Mouse (Mus musculus): ENCODE data around the gene Galntl6. TPM values are rescaled to one million over a fixed set of nuclear protein-coding genes. Genes with fewer than 3 reads are reported as not detected.
"Not testable (repeated sequence)": the region's sequence is repeated elsewhere in the genome, so short reads cannot be mapped to it uniquely, and the experiment has no call there.

Gene Galntl6
- polyA plus RNA-seq, 1 experiment from 2014 or later, result 15.9 TPM

GRCm38 (mm10) chr8:58534631-58535030 lies 377.8 kb downstream of the Galntl6 start:
- Histone ChIP-seq H3K9me3 (ENCODE audit: control insufficient read depth, low read length) (no peaks in the 10 kb centered on the region), H3K9ac (replicated peaks; ENCODE audit: low read depth, low read length) (no peak overlapping the region), H3K36me3 (ENCODE audit: control insufficient read depth, insufficient read depth) (no peaks in the 10 kb centered on the region), H3K4me2 (ENCODE audit: low read length) (no peak overlapping the region), H3K27me3 (replicated peaks; ENCODE audit: control insufficient read depth, insufficient read depth, low read length) (no peaks in the 10 kb centered on the region), H3K4me3 (replicated peaks; ENCODE audit: low read length) (no peak overlapping the region), H3K4me1 (replicated peaks; ENCODE audit: control insufficient read depth, insufficient read depth, low read length) (no peaks in the 10 kb centered on the region), H3K27ac (ENCODE audit: low read length) (no peak overlapping the region)
- ATAC-seq, result no peak

GRCm38 (mm10) chr8:58523443-58523842 lies 389.0 kb downstream of the Galntl6 start:
- Histone ChIP-seq H3K9me3 (ENCODE audit: control insufficient read depth, low read length) (no peaks in the 10 kb centered on the region), H3K4me3 (replicated peaks; ENCODE audit: low read length) (no peak overlapping the region), H3K27me3 (replicated peaks; ENCODE audit: control insufficient read depth, insufficient read depth, low read length) (no peaks in the 10 kb centered on the region), H3K36me3 (ENCODE audit: control insufficient read depth, insufficient read depth) (no peaks in the 10 kb centered on the region), H3K4me2 (ENCODE audit: low read length) (no peak overlapping the region), H3K4me1 (replicated peaks; ENCODE audit: control insufficient read depth, insufficient read depth, low read length) (no peaks in the 10 kb centered on the region), H3K9ac (replicated peaks; ENCODE audit: low read depth, low read length) (no peak overlapping the region), H3K27ac (ENCODE audit: low read length) (no peak overlapping the region)
- 39% methylated on average over 1 of the region's 1 CpGs for WGBS
- no peak for ATAC-seq

- Histone ChIP-seq H3K9me3 (ENCODE audit: control insufficient read depth, low read length) (no peaks in the 10 kb centered on the region), H3K9ac (replicated peaks; ENCODE audit: low read depth, low read length) (no peak overlapping the region), H3K4me1 (replicated peaks; ENCODE audit: control insufficient read depth, insufficient read depth, low read length) (no peaks in the 10 kb centered on the region), H3K27me3 (replicated peaks; ENCODE audit: control insufficient read depth, insufficient read depth, low read length) (no peaks in the 10 kb centered on the region), H3K36me3 (ENCODE audit: control insufficient read depth, insufficient read depth) (no peaks in the 10 kb centered on the region), H3K4me2 (ENCODE audit: low read length) (no peak overlapping the region), H3K27ac (ENCODE audit: low read length) (no peak overlapping the region), H3K4me3 (replicated peaks; ENCODE audit: low read length) (no peak overlapping the region)
- peak; percentile 55; the same call in 1 of the 2 replicates for ATAC-seq
Measured at GRCm38 (mm10) chr8:58521932-58522331, 390.5 kb downstream of the Galntl6 start.

GRCm38 (mm10) chr8:58510516-58510915 lies 401.9 kb downstream of the Galntl6 start:
- no peak overlapping the region for H3K4me3 ChIP-seq (replicated peaks; ENCODE audit: low read length)
- no peak overlapping the region for H3K27ac ChIP-seq (ENCODE audit: low read length)
- no peak for ATAC-seq
- no peak overlapping the region for H3K4me2 ChIP-seq (ENCODE audit: low read length)
- H3K4me1 ChIP-seq (replicated peaks; ENCODE audit: control insufficient read depth, insufficient read depth, low read length), result no peaks in the 10 kb centered on the region
- no peaks in the 10 kb centered on the region for H3K9me3 ChIP-seq (ENCODE audit: control insufficient read depth, low read length)
- no peak overlapping the region for H3K9ac ChIP-seq (replicated peaks; ENCODE audit: low read depth, low read length)
- no peaks in the 10 kb centered on the region for H3K36me3 ChIP-seq (ENCODE audit: control insufficient read depth, insufficient read depth)
- no peaks in the 10 kb centered on the region for H3K27me3 ChIP-seq (replicated peaks; ENCODE audit: control insufficient read depth, insufficient read depth, low read length)

GRCm38 (mm10) chr8:58509051-58509450 lies 403.4 kb downstream of the Galntl6 start:
- H3K27me3 ChIP-seq (replicated peaks; ENCODE audit: control insufficient read depth, insufficient read depth, low read length), result no peaks in the 10 kb centered on the region
- no peak overlapping the region for H3K9ac ChIP-seq (replicated peaks; ENCODE audit: low read depth, low read length)
- H3K27ac ChIP-seq (ENCODE audit: low read length), result no peak overlapping the region
- H3K36me3 ChIP-seq (ENCODE audit: control insufficient read depth, insufficient read depth), result no peaks in the 10 kb centered on the region
- no peaks in the 10 kb centered on the region for H3K9me3 ChIP-seq (ENCODE audit: control insufficient read depth, low read length)
- no peak for ATAC-seq
- no peak overlapping the region for H3K4me2 ChIP-seq (ENCODE audit: low read length)
- 60% methylated on average over 1 of the region's 1 CpGs for WGBS
- no peak overlapping the region for H3K4me3 ChIP-seq (replicated peaks; ENCODE audit: low read length)
- no peaks in the 10 kb centered on the region for H3K4me1 ChIP-seq (replicated peaks; ENCODE audit: control insufficient read depth, insufficient read depth, low read length)

- H3K36me3 ChIP-seq (ENCODE audit: control insufficient read depth, insufficient read depth), result no peaks in the 10 kb centered on the region
- no peaks in the 10 kb centered on the region for H3K4me1 ChIP-seq (replicated peaks; ENCODE audit: control insufficient read depth, insufficient read depth, low read length)
- WGBS, result 63% methylated on average over 4 of the region's 4 CpGs
- H3K4me3 ChIP-seq (replicated peaks; ENCODE audit: low read length), result no peak overlapping the region
- ATAC-seq, result no peak
- no peak overlapping the region for H3K9ac ChIP-seq (replicated peaks; ENCODE audit: low read depth, low read length)
- no peaks in the 10 kb centered on the region for H3K27me3 ChIP-seq (replicated peaks; ENCODE audit: control insufficient read depth, insufficient read depth, low read length)
- H3K27ac ChIP-seq (ENCODE audit: low read length), result no peak overlapping the region
- no peak overlapping the region for H3K4me2 ChIP-seq (ENCODE audit: low read length)
- H3K9me3 ChIP-seq (ENCODE audit: control insufficient read depth, low read length), result no peaks in the 10 kb centered on the region
Measured at GRCm38 (mm10) chr8:58487099-58487498, 425.3 kb downstream of the Galntl6 start.

GRCm38 (mm10) chr8:58463342-58463741 lies 449.1 kb downstream of the Galntl6 start:
- not testable (repeated sequence) for H3K27ac ChIP-seq (ENCODE audit: low read length); H3K9me3 ChIP-seq (ENCODE audit: control insufficient read depth, low read length); H3K4me1 ChIP-seq (replicated peaks; ENCODE audit: control insufficient read depth, insufficient read depth, low read length); H3K4me2 ChIP-seq (ENCODE audit: low read length); H3K36me3 ChIP-seq (ENCODE audit: control insufficient read depth, insufficient read depth); H3K9ac ChIP-seq (replicated peaks; ENCODE audit: low read depth, low read length); H3K27me3 ChIP-seq (replicated peaks; ENCODE audit: control insufficient read depth, insufficient read depth, low read length); ATAC-seq; H3K4me3 ChIP-seq (replicated peaks; ENCODE audit: low read length)
- WGBS, result 94% methylated on average over 2 of the region's 2 CpGs

- H3K9me3 ChIP-seq (ENCODE audit: control insufficient read depth, low read length), result no peaks in the 10 kb centered on the region
- H3K36me3 ChIP-seq (ENCODE audit: control insufficient read depth, insufficient read depth), result no peaks in the 10 kb centered on the region
- no peak overlapping the region for H3K9ac ChIP-seq (replicated peaks; ENCODE audit: low read depth, low read length)
- no peak overlapping the region for H3K4me3 ChIP-seq (replicated peaks; ENCODE audit: low read length)
- H3K4me2 ChIP-seq (ENCODE audit: low read length), result no peak overlapping the region
- ATAC-seq, result no peak
- H3K27ac ChIP-seq (ENCODE audit: low read length), result no peak overlapping the region
- WGBS, result 64% methylated on average over 2 of the region's 2 CpGs
- no peaks in the 10 kb centered on the region for H3K4me1 ChIP-seq (replicated peaks; ENCODE audit: control insufficient read depth, insufficient read depth, low read length)
- no peaks in the 10 kb centered on the region for H3K27me3 ChIP-seq (replicated peaks; ENCODE audit: control insufficient read depth, insufficient read depth, low read length)
Measured at GRCm38 (mm10) chr8:58442696-58443095, 469.7 kb downstream of the Galntl6 start.

- Histone ChIP-seq H3K27me3 (replicated peaks; ENCODE audit: control insufficient read depth, insufficient read depth, low read length) (no peaks in the 10 kb centered on the region), H3K27ac (ENCODE audit: low read length) (no peak overlapping the region), H3K9ac (replicated peaks; ENCODE audit: low read depth, low read length) (no peak overlapping the region), H3K9me3 (ENCODE audit: control insufficient read depth, low read length) (no peaks in the 10 kb centered on the region), H3K4me2 (ENCODE audit: low read length) (no peak overlapping the region), H3K4me1 (replicated peaks; ENCODE audit: control insufficient read depth, insufficient read depth, low read length) (no peaks in the 10 kb centered on the region), H3K4me3 (replicated peaks; ENCODE audit: low read length) (no peak overlapping the region), H3K36me3 (ENCODE audit: control insufficient read depth, insufficient read depth) (no peaks in the 10 kb centered on the region)
- no peak for ATAC-seq
- 70% methylated on average over 5 of the region's 5 CpGs for WGBS
Measured at GRCm38 (mm10) chr8:58418481-58418880, 494.0 kb downstream of the Galntl6 start.

GRCm38 (mm10) chr8:58417551-58417950 lies 494.9 kb downstream of the Galntl6 start:
- ATAC-seq, result no peak
- H3K9ac ChIP-seq (replicated peaks; ENCODE audit: low read depth, low read length), result no peak overlapping the region
- WGBS, result 81% methylated on average over 1 of the region's 1 CpGs
- H3K4me1 ChIP-seq (replicated peaks; ENCODE audit: control insufficient read depth, insufficient read depth, low read length), result no peaks in the 10 kb centered on the region
- no peak overlapping the region for H3K4me2 ChIP-seq (ENCODE audit: low read length)
- H3K27me3 ChIP-seq (replicated peaks; ENCODE audit: control insufficient read depth, insufficient read depth, low read length), result no peaks in the 10 kb centered on the region
- no peak overlapping the region for H3K4me3 ChIP-seq (replicated peaks; ENCODE audit: low read length)
- no peaks in the 10 kb centered on the region for H3K9me3 ChIP-seq (ENCODE audit: control insufficient read depth, low read length)
- no peaks in the 10 kb centered on the region for H3K36me3 ChIP-seq (ENCODE audit: control insufficient read depth, insufficient read depth)
- H3K27ac ChIP-seq (ENCODE audit: low read length), result no peak overlapping the region
